Mouse (Mus musculus): ENCODE measurements at regions not wholly inside any gene's neighbourhood (a gene's known extent, or its start where the extent isn't known, plus 50 kb on each side); places are given as distances from the start of the nearest gene placed in this dataset.

DNA sequence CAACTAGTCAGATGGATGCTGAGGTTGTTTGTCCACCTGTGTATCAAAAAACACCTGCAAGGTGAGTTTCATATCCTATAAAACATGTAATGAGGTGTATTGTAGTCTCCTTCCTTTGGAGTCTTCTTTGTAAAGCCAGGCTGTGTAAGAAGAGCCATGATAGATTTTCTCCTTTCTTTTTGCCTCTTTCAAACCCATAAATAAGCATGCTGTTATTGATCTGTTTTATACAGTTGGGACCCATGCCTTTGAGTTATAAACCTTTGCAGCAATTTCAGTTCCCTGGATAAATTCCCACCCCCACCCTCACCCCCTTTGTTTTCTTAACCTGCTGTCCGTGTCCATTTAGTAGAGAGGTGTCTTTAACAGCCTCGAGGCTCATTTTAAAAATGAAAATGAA is 131.0 kb upstream of the Rgs17 start:
- H3K4me1 ChIP-seq (ENCODE audit: control insufficient read depth, insufficient read depth, insufficient read length) = no peaks in the 10 kb centered on the region
- H3K27ac ChIP-seq (ENCODE audit: insufficient read depth, low read length) = no peak overlapping the region
- no peak overlapping the region for H3K4me3 ChIP-seq (ENCODE audit: extremely low read depth, insufficient read depth, insufficient read length)
- H3K27me3 ChIP-seq (ENCODE audit: control insufficient read depth, insufficient read depth, low read length) = no peaks in the 10 kb centered on the region
- 51% methylated on average over 2 of the region's 2 CpGs for WGBS
- TF ChIP-seq POLR2A (IDR thresholded peaks at IDR 0.05; ENCODE audit: low read depth, low read length) (no peak), CTCF (IDR thresholded peaks at IDR 0.05; ENCODE audit: extremely low read depth, insufficient read depth, insufficient read length, insufficient replicate concordance) (no peak)
- DNase-seq (ENCODE audit: low read depth in 1 of 2, low spot score in 2 of 2) = no peak
- no peaks in the 10 kb centered on the region for H3K36me3 ChIP-seq (ENCODE audit: control insufficient read depth, insufficient read depth, low read length)

DNA sequence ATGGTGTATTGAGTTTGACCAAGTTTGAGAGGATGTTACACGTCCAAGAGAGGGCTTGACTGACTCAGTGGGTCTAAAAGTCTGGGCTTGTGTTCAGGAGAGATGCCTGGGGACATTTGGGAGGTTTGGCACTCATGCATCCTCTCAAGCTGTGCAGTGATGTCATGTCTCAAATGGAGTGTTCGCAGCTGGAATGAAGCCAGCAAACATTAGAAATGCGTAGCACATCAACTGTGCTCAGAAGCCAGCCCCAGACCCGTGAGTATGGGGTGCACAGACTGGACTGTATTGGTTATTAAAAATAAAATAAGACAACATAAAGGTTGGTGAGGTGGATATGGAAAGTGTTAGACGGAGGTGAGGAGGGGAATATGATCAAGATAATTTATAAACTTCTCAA is 121.2 kb upstream of the Rgs17 start:
- Histone ChIP-seq H3K4me3 (ENCODE audit: extremely low read depth, insufficient read depth, insufficient read length) (no peak overlapping the region), H3K27me3 (ENCODE audit: control insufficient read depth, insufficient read depth, low read length) (no peaks in the 10 kb centered on the region), H3K36me3 (ENCODE audit: control insufficient read depth, insufficient read depth, low read length) (no peaks in the 10 kb centered on the region), H3K27ac (ENCODE audit: insufficient read depth, low read length) (no peak overlapping the region), H3K4me1 (ENCODE audit: control insufficient read depth, insufficient read depth, insufficient read length) (no peaks in the 10 kb centered on the region)
- no peak for DNase-seq (ENCODE audit: low read depth in 1 of 2, low spot score in 2 of 2)
- WGBS = 78% methylated on average over 5 of the region's 5 CpGs
- TF ChIP-seq CTCF (IDR thresholded peaks at IDR 0.05; ENCODE audit: extremely low read depth, insufficient read depth, insufficient read length, insufficient replicate concordance) = no peak
- TF ChIP-seq POLR2A (IDR thresholded peaks at IDR 0.05; ENCODE audit: low read depth, low read length) = no peak

DNA sequence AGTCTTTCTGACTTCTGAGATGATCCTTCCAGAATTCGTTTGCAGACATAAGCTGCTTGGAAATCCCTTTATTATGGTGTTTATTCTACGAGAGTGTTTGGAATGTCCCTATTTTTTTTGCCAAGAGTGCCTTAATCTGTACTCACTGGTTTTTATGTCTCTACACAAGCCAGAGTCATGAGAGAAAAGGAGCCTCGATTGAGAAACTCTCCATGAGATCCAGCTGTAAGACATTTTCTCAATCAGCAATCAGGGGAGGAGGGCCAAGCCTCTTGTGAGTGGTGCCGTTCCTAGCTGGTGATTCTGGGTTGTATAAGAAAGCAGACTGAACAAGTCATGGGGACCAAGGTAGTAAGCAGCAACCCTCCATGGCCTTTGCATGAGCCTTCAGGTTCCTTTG is 117.6 kb upstream of the Rgs17 start:
- TF ChIP-seq POLR2A (IDR thresholded peaks at IDR 0.05; ENCODE audit: low read depth, low read length) = no peak
- TF ChIP-seq CTCF (IDR thresholded peaks at IDR 0.05; ENCODE audit: extremely low read depth, insufficient read depth, insufficient read length, insufficient replicate concordance) = no peak
- WGBS = 63% methylated on average over 4 of the region's 4 CpGs
- H3K27me3 ChIP-seq (ENCODE audit: control insufficient read depth, insufficient read depth, low read length) = no peaks in the 10 kb centered on the region
- no peaks in the 10 kb centered on the region for H3K4me1 ChIP-seq (ENCODE audit: control insufficient read depth, insufficient read depth, insufficient read length)
- H3K36me3 ChIP-seq (ENCODE audit: control insufficient read depth, insufficient read depth, low read length) = no peaks in the 10 kb centered on the region
- DNase-seq (ENCODE audit: low read depth in 1 of 2, low spot score in 2 of 2) = no peak
- no peak overlapping the region for H3K4me3 ChIP-seq (ENCODE audit: extremely low read depth, insufficient read depth, insufficient read length)
- no peak overlapping the region for H3K27ac ChIP-seq (ENCODE audit: insufficient read depth, low read length)

DNA sequence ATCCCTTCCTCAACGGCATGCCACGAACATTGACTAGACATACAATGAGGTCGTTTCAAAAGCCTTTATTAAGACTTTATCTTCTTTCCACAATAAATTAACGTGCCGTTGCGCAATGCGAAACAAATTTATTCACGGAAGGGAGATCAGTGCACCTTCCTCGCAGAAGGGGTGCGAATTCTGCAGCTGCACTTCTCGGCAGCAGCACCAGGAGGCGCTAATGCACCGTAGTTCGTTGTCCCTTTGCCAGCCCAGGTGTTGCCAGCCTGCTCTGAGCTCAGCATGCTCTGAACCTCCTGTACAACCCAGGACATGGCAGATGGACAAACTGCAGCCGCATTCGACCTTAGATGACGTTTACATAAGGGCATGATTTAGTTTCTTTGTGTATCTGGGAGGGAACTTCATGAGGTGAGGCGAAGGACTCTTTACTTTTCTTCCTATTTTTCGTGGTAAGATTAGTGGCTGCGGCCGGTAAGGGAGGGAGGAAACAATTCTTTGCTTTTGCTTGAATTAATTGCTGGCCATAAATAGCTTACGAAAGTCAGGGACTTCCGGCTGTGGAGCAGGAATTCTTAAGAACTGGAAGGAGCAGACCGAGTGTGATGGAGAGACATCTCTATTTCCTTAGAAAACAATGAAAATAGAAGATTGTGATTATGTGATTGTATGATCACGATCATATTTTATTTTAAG is 113.7 kb upstream of the Rgs17 start:
- Histone ChIP-seq H3K4me1 (ENCODE audit: control insufficient read depth, insufficient read depth, insufficient read length) (no peaks in the 10 kb centered on the region), H3K27me3 (ENCODE audit: control insufficient read depth, insufficient read depth, low read length) (no peaks in the 10 kb centered on the region), H3K36me3 (ENCODE audit: control insufficient read depth, insufficient read depth, low read length) (no peaks in the 10 kb centered on the region), H3K27ac (ENCODE audit: insufficient read depth, low read length) (no peak overlapping the region), H3K4me3 (ENCODE audit: extremely low read depth, insufficient read depth, insufficient read length) (no peak overlapping the region)
- TF ChIP-seq POLR2A (IDR thresholded peaks at IDR 0.05; ENCODE audit: low read depth, low read length) = no peak
- TF ChIP-seq CTCF (IDR thresholded peaks at IDR 0.05; ENCODE audit: extremely low read depth, insufficient read depth, insufficient read length, insufficient replicate concordance) = peak; percentile 34; the same call in 1 of the 2 replicates
- DNase-seq (ENCODE audit: low read depth in 1 of 2, low spot score in 2 of 2) = peak in 1 of 2 experiments; percentile 4
- 8% methylated on average over 25 of the region's 25 CpGs for WGBS

GRCm38 (mm10) chr10:6032469-6032868 is 110.3 kb upstream of the Rgs17 start:
- no peaks in the 10 kb centered on the region for H3K4me1 ChIP-seq (ENCODE audit: control insufficient read depth, insufficient read depth, insufficient read length)
- DNase-seq (ENCODE audit: low read depth in 1 of 2, low spot score in 2 of 2) = no peak
- no peak for TF ChIP-seq POLR2A (IDR thresholded peaks at IDR 0.05; ENCODE audit: low read depth, low read length)
- TF ChIP-seq CTCF (IDR thresholded peaks at IDR 0.05; ENCODE audit: extremely low read depth, insufficient read depth, insufficient read length, insufficient replicate concordance) = no peak
- no peak overlapping the region for H3K4me3 ChIP-seq (ENCODE audit: extremely low read depth, insufficient read depth, insufficient read length)
- no peaks in the 10 kb centered on the region for H3K36me3 ChIP-seq (ENCODE audit: control insufficient read depth, insufficient read depth, low read length)
- 82% methylated on average over 4 of the region's 4 CpGs for WGBS
- H3K27ac ChIP-seq (ENCODE audit: insufficient read depth, low read length) = no peak overlapping the region
- H3K27me3 ChIP-seq (ENCODE audit: control insufficient read depth, insufficient read depth, low read length) = no peaks in the 10 kb centered on the region

GRCm38 (mm10) chr10:6027551-6027950 is 105.4 kb upstream of the Rgs17 start:
- no peak overlapping the region for H3K4me3 ChIP-seq (ENCODE audit: extremely low read depth, insufficient read depth, insufficient read length)
- no peaks in the 10 kb centered on the region for H3K27me3 ChIP-seq (ENCODE audit: control insufficient read depth, insufficient read depth, low read length)
- TF ChIP-seq POLR2A (IDR thresholded peaks at IDR 0.05; ENCODE audit: low read depth, low read length) = no peak
- no peak for TF ChIP-seq CTCF (IDR thresholded peaks at IDR 0.05; ENCODE audit: extremely low read depth, insufficient read depth, insufficient read length, insufficient replicate concordance)
- WGBS = 68% methylated on average over 1 of the region's 1 CpGs
- DNase-seq (ENCODE audit: low read depth in 1 of 2, low spot score in 2 of 2) = no peak
- H3K36me3 ChIP-seq (ENCODE audit: control insufficient read depth, insufficient read depth, low read length) = no peaks in the 10 kb centered on the region
- H3K4me1 ChIP-seq (ENCODE audit: control insufficient read depth, insufficient read depth, insufficient read length) = no peaks in the 10 kb centered on the region
- no peak overlapping the region for H3K27ac ChIP-seq (ENCODE audit: insufficient read depth, low read length)

DNA sequence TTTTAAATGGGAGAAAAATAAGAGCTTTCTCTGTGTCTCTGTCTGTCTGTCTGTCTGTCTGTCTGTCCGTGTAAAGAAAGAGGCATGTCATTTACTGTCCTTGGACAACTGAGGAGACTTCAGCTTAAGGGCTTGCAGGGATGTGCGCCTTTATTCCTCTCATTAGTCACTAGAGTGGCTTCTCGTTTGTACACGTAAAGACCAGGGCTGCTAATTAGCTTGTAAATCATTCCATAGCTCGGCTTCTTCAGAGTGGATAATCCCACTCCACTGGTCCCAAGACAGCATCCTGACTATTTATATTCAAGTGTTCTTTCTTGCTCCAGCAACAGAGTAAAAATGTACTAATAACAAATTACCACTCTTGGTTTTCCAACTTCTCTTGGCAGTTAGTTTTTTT is 104.1 kb upstream of the Rgs17 start:
- H3K36me3 ChIP-seq (ENCODE audit: control insufficient read depth, insufficient read depth, low read length) = no peaks in the 10 kb centered on the region
- no peaks in the 10 kb centered on the region for H3K27me3 ChIP-seq (ENCODE audit: control insufficient read depth, insufficient read depth, low read length)
- no peaks in the 10 kb centered on the region for H3K4me1 ChIP-seq (ENCODE audit: control insufficient read depth, insufficient read depth, insufficient read length)
- no peak overlapping the region for H3K27ac ChIP-seq (ENCODE audit: insufficient read depth, low read length)
- 83% methylated on average over 5 of the region's 5 CpGs for WGBS
- TF ChIP-seq CTCF (IDR thresholded peaks at IDR 0.05; ENCODE audit: extremely low read depth, insufficient read depth, insufficient read length, insufficient replicate concordance) (no peak), POLR2A (IDR thresholded peaks at IDR 0.05; ENCODE audit: low read depth, low read length) (no peak)
- H3K4me3 ChIP-seq (ENCODE audit: extremely low read depth, insufficient read depth, insufficient read length) = no peak overlapping the region
- no peak for DNase-seq (ENCODE audit: low read depth in 1 of 2, low spot score in 2 of 2)

All from spleen, adult 2 months (tissue).